Mouse (Mus musculus) brain, embryonic 14.5 days (tissue): ENCODE results near the gene Slc30a5.

Experiments used
- CTCF ChIP-seq: fragments of 200-500 bp; IDR thresholded peaks from 2 replicates; pipeline ENCODE4 v1.5.1; 2012; ENCODE audit warnings: inconsistent platforms, mild to moderate bottlenecking, moderate library complexity, borderline replicate concordance; ENCODE audit not compliant: insufficient read depth, insufficient read length; ENCODE audit errors: extremely low read depth
- POLR2A ChIP-seq: fragments of 200-500 bp; IDR thresholded peaks from 2 replicates; pipeline ENCODE4 v1.6.1; 2012; ENCODE audit warnings: mild to moderate bottlenecking, inconsistent platforms, borderline replicate concordance; ENCODE audit not compliant: poor library complexity, insufficient read depth, insufficient read length, severe bottlenecking; ENCODE audit errors: extremely low read depth

DNA sequence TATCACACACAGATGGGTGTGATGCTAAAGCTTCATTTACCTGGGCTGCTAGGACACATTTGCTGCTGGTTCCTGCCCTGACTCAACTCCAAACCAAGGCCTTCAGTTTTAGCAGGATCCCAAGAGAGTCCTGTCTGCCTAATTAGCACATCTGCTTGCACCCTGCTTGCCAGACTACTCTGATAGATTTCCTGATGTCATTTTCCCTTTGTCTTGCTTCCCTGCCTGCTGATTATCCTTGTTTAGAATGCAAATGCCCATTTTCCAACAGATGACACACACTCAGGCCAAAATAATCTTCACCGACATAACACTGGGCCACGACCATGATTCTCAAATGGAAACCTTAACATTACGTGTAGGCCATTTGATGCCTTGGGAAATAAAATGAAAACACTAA, 41.4 kb upstream of the Slc30a5 start:
- TF ChIP-seq POLR2A (no peak), CTCF (no peak)
